Mouse (Mus musculus): Measurements from ENCODE around the gene Fitm2. TPM values are rescaled to one million over a fixed set of nuclear protein-coding genes. Genes with fewer than 3 reads are reported as not detected.

Fitm2 gene
- polyA plus RNA-seq, 1 experiment, result 15.4 TPM

GRCm38 (mm10) chr2:163438246-163438618, 34.2 kb downstream of the Fitm2 start, which contains the start of gene Gdap1l1:
Gene Gdap1l1 (plus strand): TSS chr2:163438476.
- no peak for TF ChIP-seq CTCF (IDR thresholded peaks at IDR 0.05; ENCODE audit: borderline replicate concordance, control insufficient read depth, extremely low read depth, insufficient read depth, low read length, poor library complexity)
- TF ChIP-seq POLR2A (IDR thresholded peaks at IDR 0.05; ENCODE audit: control insufficient read depth, extremely low read depth, insufficient read depth, low read length, poor library complexity), result no peak
- Histone ChIP-seq H3K36me3 (ENCODE audit: control insufficient read depth, insufficient read depth, low read length) (no peaks in the 10 kb centered on the region), H3K4me3 (ENCODE audit: control insufficient read depth, insufficient read depth, low read length) (no peak within 1 kb of the TSS), H3K4me1 (replicated peaks; ENCODE audit: control insufficient read depth, insufficient read depth, low read length) (0 out of 2 replicates have a peak, but pooled peaks cover 6% of the 10 kb centered on the region), H3K27ac (ENCODE audit: control insufficient read depth, insufficient read depth, low read length) (no peak within 1 kb of the TSS), H3K27me3 (ENCODE audit: control insufficient read depth, insufficient read depth, low read length) (peaks cover 10% of the 10 kb centered on the region; the same call in 1 of the 2 replicates)
- WGBS, result 9% methylated on average over 18 of the region's 18 CpGs
- DNase-seq, result no peak

- TF ChIP-seq POLR2A (IDR thresholded peaks at IDR 0.05; ENCODE audit: control insufficient read depth, extremely low read depth, insufficient read depth, low read length, poor library complexity) (no peak), CTCF (IDR thresholded peaks at IDR 0.05; ENCODE audit: borderline replicate concordance, control insufficient read depth, extremely low read depth, insufficient read depth, low read length, poor library complexity) (no peak)
- H3K36me3 ChIP-seq (ENCODE audit: control insufficient read depth, insufficient read depth, low read length), result no peaks in the 10 kb centered on the region
- 53% methylated on average over 4 of the region's 4 CpGs for WGBS
Observed at GRCm38 (mm10) chr2:163437800-163438199, 34.6 kb downstream of the Fitm2 start.

GRCm38 (mm10) chr2:163433971-163434370, 38.5 kb downstream of the Fitm2 start:
- Histone ChIP-seq H3K36me3 (ENCODE audit: control insufficient read depth, insufficient read depth, low read length) (no peaks in the 10 kb centered on the region), H3K4me1 (replicated peaks; ENCODE audit: control insufficient read depth, insufficient read depth, low read length) (0 out of 2 replicates have a peak, but pooled peaks cover 6% of the 10 kb centered on the region), H3K4me3 (ENCODE audit: control insufficient read depth, insufficient read depth, low read length) (no peak overlapping the region), H3K27ac (ENCODE audit: control insufficient read depth, insufficient read depth, low read length) (no peak overlapping the region), H3K27me3 (ENCODE audit: control insufficient read depth, insufficient read depth, low read length) (peaks cover 10% of the 10 kb centered on the region; the same call in 1 of the 2 replicates)
- TF ChIP-seq POLR2A (IDR thresholded peaks at IDR 0.05; ENCODE audit: control insufficient read depth, extremely low read depth, insufficient read depth, low read length, poor library complexity) (no peak), CTCF (IDR thresholded peaks at IDR 0.05; ENCODE audit: borderline replicate concordance, control insufficient read depth, extremely low read depth, insufficient read depth, low read length, poor library complexity) (no peak)
- no peak for DNase-seq
- WGBS, result 22% methylated on average over 4 of the region's 4 CpGs

More at GRCm38 (mm10) chr2:163437800-163438199, 34.6 kb downstream of the Fitm2 start:
- Histone ChIP-seq H3K27me3 (ENCODE audit: control insufficient read depth, insufficient read depth, low read length) (peaks cover 10% of the 10 kb centered on the region; the same call in 1 of the 2 replicates), H3K4me1 (replicated peaks; ENCODE audit: control insufficient read depth, insufficient read depth, low read length) (0 out of 2 replicates have a peak, but pooled peaks cover 6% of the 10 kb centered on the region), H3K4me3 (ENCODE audit: control insufficient read depth, insufficient read depth, low read length) (no peak overlapping the region), H3K27ac (ENCODE audit: control insufficient read depth, insufficient read depth, low read length) (no peak overlapping the region)
- DNase-seq, result no peak

GRCm38 (mm10) chr2:163431289-163431688, 41.1 kb downstream of the Fitm2 start:
- Histone ChIP-seq H3K4me1 (replicated peaks; ENCODE audit: control insufficient read depth, insufficient read depth, low read length) (0 out of 2 replicates have a peak, but pooled peaks cover 4% of the 10 kb centered on the region), H3K36me3 (ENCODE audit: control insufficient read depth, insufficient read depth, low read length) (no peaks in the 10 kb centered on the region), H3K4me3 (ENCODE audit: control insufficient read depth, insufficient read depth, low read length) (no peak overlapping the region), H3K27ac (ENCODE audit: control insufficient read depth, insufficient read depth, low read length) (no peak overlapping the region), H3K27me3 (ENCODE audit: control insufficient read depth, insufficient read depth, low read length) (no peaks in the 10 kb centered on the region)
- 90% methylated on average over 9 of the region's 9 CpGs for WGBS
- DNase-seq, result no peak
- TF ChIP-seq CTCF (IDR thresholded peaks at IDR 0.05; ENCODE audit: borderline replicate concordance, control insufficient read depth, extremely low read depth, insufficient read depth, low read length, poor library complexity) (no peak), POLR2A (IDR thresholded peaks at IDR 0.05; ENCODE audit: control insufficient read depth, extremely low read depth, insufficient read depth, low read length, poor library complexity) (no peak)

- no peak overlapping the region for H3K27ac ChIP-seq (ENCODE audit: control insufficient read depth, insufficient read depth, low read length)
- H3K36me3 ChIP-seq (ENCODE audit: control insufficient read depth, insufficient read depth, low read length), result no peaks in the 10 kb centered on the region
- WGBS, result 72% methylated on average over 4 of the region's 4 CpGs
- no peak for DNase-seq
- no peaks in the 10 kb centered on the region for H3K27me3 ChIP-seq (ENCODE audit: control insufficient read depth, insufficient read depth, low read length)
- H3K4me3 ChIP-seq (ENCODE audit: control insufficient read depth, insufficient read depth, low read length), result no peak overlapping the region
- H3K4me1 ChIP-seq (replicated peaks; ENCODE audit: control insufficient read depth, insufficient read depth, low read length), result 0 out of 2 replicates have a peak, but pooled peaks cover 2% of the 10 kb centered on the region
- TF ChIP-seq CTCF (IDR thresholded peaks at IDR 0.05; ENCODE audit: borderline replicate concordance, control insufficient read depth, extremely low read depth, insufficient read depth, low read length, poor library complexity) (no peak), POLR2A (IDR thresholded peaks at IDR 0.05; ENCODE audit: control insufficient read depth, extremely low read depth, insufficient read depth, low read length, poor library complexity) (no peak)
Observed at GRCm38 (mm10) chr2:163428346-163429011, 44.0 kb downstream of the Fitm2 start.

- Histone ChIP-seq H3K27ac (ENCODE audit: control insufficient read depth, insufficient read depth, low read length) (no peak within 1 kb of the TSS), H3K4me1 (replicated peaks; ENCODE audit: control insufficient read depth, insufficient read depth, low read length) (peaks cover 6% of the 10 kb centered on the region), H3K4me3 (ENCODE audit: control insufficient read depth, insufficient read depth, low read length) (no peak within 1 kb of the TSS), H3K36me3 (ENCODE audit: control insufficient read depth, insufficient read depth, low read length) (no peaks in the 10 kb centered on the region), H3K27me3 (ENCODE audit: control insufficient read depth, insufficient read depth, low read length) (no peaks in the 10 kb centered on the region)
- TF ChIP-seq POLR2A (IDR thresholded peaks at IDR 0.05; ENCODE audit: control insufficient read depth, extremely low read depth, insufficient read depth, low read length, poor library complexity) (no peak), CTCF (IDR thresholded peaks at IDR 0.05; ENCODE audit: borderline replicate concordance, control insufficient read depth, extremely low read depth, insufficient read depth, low read length, poor library complexity) (no peak)
- WGBS, result 98% methylated on average over 6 of the region's 6 CpGs
- DNase-seq, result no peak
Observed at GRCm38 (mm10) chr2:163424597-163424996, 47.8 kb downstream of the Fitm2 start, which contains the start of gene Oser1. Gene Oser1 (minus strand): TSS chr2:163424697.
